Mouse (Mus musculus) erythroblast, adult 5-6 weeks (primary cell): Measurements from ENCODE around the gene Ccdc7a. TPM values are rescaled to one million over a fixed set of nuclear protein-coding genes. Genes with fewer than 3 reads are reported as not detected.

Source experiments
- ATAC-seq: replicated peaks from 2 replicates; pipeline ENCODE4 v1.8.0; 2016; ENCODE audit warnings: moderate number of reproducible peaks, mild to moderate bottlenecking, moderate TSS enrichment, inconsistent platforms; ENCODE audit not compliant: poor library complexity, low FRiP score, severe bottlenecking
- total RNA-seq, 2 experiments: library from RNA; stranded (forward) in 1 of 2; stranded (reverse) in 1 of 2; fragments of 150-400 nt in 1 of 2; fragments of 200-764, 138-1000 nt in 1 of 2; gene quantifications; 2 replicates each; pipeline versions ENCODE4 v1.2.3 to v1.2.4; 2015 to 2017; ENCODE audit warnings: low replicate concordance in 2 of 2

Gene Ccdc7a
- total RNA-seq, 2 experiments from 2014 or later, result not detected

- ATAC-seq, result no peak
These were observed 375.3 kb downstream of the Ccdc7a start for GRCm38 (mm10) chr8:128690056-128690455.

- no peak for ATAC-seq
These were observed 376.6 kb downstream of the Ccdc7a start for GRCm38 (mm10) chr8:128688679-128689078.

- no peak for ATAC-seq
These were observed 378.8 kb downstream of the Ccdc7a start for GRCm38 (mm10) chr8:128686429-128686990.

- peak; percentile 76 for ATAC-seq
These were observed 379.5 kb downstream of the Ccdc7a start, which contains the start of gene Itgb1 for GRCm38 (mm10) chr8:128685507-128686428. Gene Itgb1, plus strand, starts transcription at chr8:128685654.

GRCm38 (mm10) chr8:128684609-128685506, 380.5 kb downstream of the Ccdc7a start:
- ATAC-seq, result peak; percentile 77

Other genes starting within 250 kb of the Ccdc7a start
- gene Ccdc7b, start 1.6 kb upstream of the Ccdc7a start, total RNA-seq (2015; ENCODE audit: low replicate concordance), result not detected in 2 replicates
- not detected in 2 replicates for gene Ccdc7b, start 1.6 kb upstream of the Ccdc7a start, total RNA-seq (2017; ENCODE audit: low replicate concordance)
- not detected in 2 replicates for gene Gm10999, start 66.1 kb upstream of the Ccdc7a start, total RNA-seq (2015; ENCODE audit: low replicate concordance)
- not detected in 2 replicates for gene Gm10999, start 66.1 kb upstream of the Ccdc7a start, total RNA-seq (2017; ENCODE audit: low replicate concordance)
- gene 2610044O15Rik8, start 168.9 kb upstream of the Ccdc7a start, total RNA-seq (2015; ENCODE audit: low replicate concordance), result 1.9 and 2.5 TPM in 2 replicates
- gene 2610044O15Rik8, start 168.9 kb upstream of the Ccdc7a start, total RNA-seq (2017; ENCODE audit: low replicate concordance), result 4.2 and 7.9 TPM in 2 replicates